Mouse (Mus musculus): ENCODE data around the gene Dhrs2. TPM values are rescaled to one million over a fixed set of nuclear protein-coding genes. Genes with fewer than 3 reads are reported as not detected.

The Dhrs2 gene
- polyA plus RNA-seq, 1 experiment from 2014 or later, result 0.19 TPM

- no peaks in the 10 kb centered on the region for H3K9me3 ChIP-seq (ENCODE audit: control insufficient read depth, low read depth, low read length)
- H3K36me3 ChIP-seq (ENCODE audit: control insufficient read depth, insufficient read depth, low read length), result no peaks in the 10 kb centered on the region
- 54% methylated on average over 14 of the region's 14 CpGs for WGBS
- no peaks in the 10 kb centered on the region for H3K4me1 ChIP-seq (ENCODE audit: control insufficient read depth, insufficient read depth, low read length)
- no peak overlapping the region for H3K27ac ChIP-seq (ENCODE audit: low read length)
- no peak overlapping the region for H3K4me3 ChIP-seq (ENCODE audit: low read depth, low read length)
- ATAC-seq (ENCODE audit: insufficient number of reproducible peaks, insufficient read depth, low FRiP score, low read depth), result no peak
- H3K9ac ChIP-seq (replicated peaks; ENCODE audit: low read depth, low read length), result no peak overlapping the region
- H3K4me2 ChIP-seq (replicated peaks; ENCODE audit: low read depth, low read length), result no peak overlapping the region
- H3K27me3 ChIP-seq (ENCODE audit: control insufficient read depth, insufficient read depth, low read length), result no peaks in the 10 kb centered on the region
These were observed 27.8 kb upstream of the Dhrs2 start for GRCm38 (mm10) chr14:55193876-55194635.

DNA sequence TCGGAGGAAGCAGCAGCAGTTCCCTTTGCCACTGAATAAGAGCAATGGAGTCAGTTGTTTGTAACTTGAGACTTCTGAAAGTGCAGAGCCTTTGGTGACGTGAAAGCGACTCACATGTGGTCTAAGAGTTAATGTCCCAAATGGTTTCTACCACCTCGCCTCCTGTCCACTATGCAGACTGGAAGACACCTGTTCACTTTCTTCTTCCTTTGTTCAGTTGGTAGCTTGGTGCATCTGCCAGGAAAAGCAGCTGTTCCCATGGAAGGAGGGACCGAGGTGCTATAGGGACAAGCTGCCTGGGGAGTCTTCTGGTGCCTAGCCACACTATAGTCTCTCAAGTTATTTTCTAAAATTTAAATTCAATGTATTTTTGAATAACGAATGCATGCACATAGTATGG, 27.0 kb upstream of the Dhrs2 start:
- Histone ChIP-seq H3K4me3 (ENCODE audit: low read depth, low read length) (no peak overlapping the region), H3K36me3 (ENCODE audit: control insufficient read depth, insufficient read depth, low read length) (no peaks in the 10 kb centered on the region), H3K27ac (ENCODE audit: low read length) (no peak overlapping the region), H3K27me3 (ENCODE audit: control insufficient read depth, insufficient read depth, low read length) (no peaks in the 10 kb centered on the region), H3K4me2 (replicated peaks; ENCODE audit: low read depth, low read length) (no peak overlapping the region), H3K9ac (replicated peaks; ENCODE audit: low read depth, low read length) (no peak overlapping the region), H3K4me1 (ENCODE audit: control insufficient read depth, insufficient read depth, low read length) (no peaks in the 10 kb centered on the region), H3K9me3 (ENCODE audit: control insufficient read depth, low read depth, low read length) (no peaks in the 10 kb centered on the region)
- WGBS, result 50% methylated on average over 6 of the region's 6 CpGs
- no peak for ATAC-seq (ENCODE audit: insufficient number of reproducible peaks, insufficient read depth, low FRiP score, low read depth)

DNA sequence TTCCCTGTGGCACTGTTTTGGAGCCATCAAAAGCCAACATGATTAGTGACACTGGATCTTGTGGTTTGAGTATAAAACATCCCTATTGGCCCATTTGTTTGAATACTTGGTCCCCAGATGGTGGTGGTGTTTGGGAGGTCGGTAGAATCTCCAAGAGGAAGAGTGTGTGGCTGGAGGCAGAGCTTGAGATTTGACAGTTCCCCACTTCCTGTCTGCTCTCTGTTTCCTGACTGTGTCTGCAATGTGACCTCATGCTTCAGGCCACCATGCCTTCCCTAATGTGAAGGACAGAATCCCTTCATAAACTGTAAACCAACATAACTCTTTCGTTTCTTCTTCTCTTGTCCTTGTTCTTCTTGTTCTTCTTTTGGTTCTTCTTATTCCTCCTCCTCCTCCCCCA, 24.7 kb upstream of the Dhrs2 start:
- no peak overlapping the region for H3K9ac ChIP-seq (replicated peaks; ENCODE audit: low read depth, low read length)
- no peak overlapping the region for H3K27ac ChIP-seq (ENCODE audit: low read length)
- no peaks in the 10 kb centered on the region for H3K4me1 ChIP-seq (ENCODE audit: control insufficient read depth, insufficient read depth, low read length)
- no peaks in the 10 kb centered on the region for H3K27me3 ChIP-seq (ENCODE audit: control insufficient read depth, insufficient read depth, low read length)
- H3K36me3 ChIP-seq (ENCODE audit: control insufficient read depth, insufficient read depth, low read length), result no peaks in the 10 kb centered on the region
- 45% methylated on average over 2 of the region's 2 CpGs for WGBS
- no peak overlapping the region for H3K4me3 ChIP-seq (ENCODE audit: low read depth, low read length)
- H3K9me3 ChIP-seq (ENCODE audit: control insufficient read depth, low read depth, low read length), result no peaks in the 10 kb centered on the region
- ATAC-seq (ENCODE audit: insufficient number of reproducible peaks, insufficient read depth, low FRiP score, low read depth), result no peak
- H3K4me2 ChIP-seq (replicated peaks; ENCODE audit: low read depth, low read length), result no peak overlapping the region

- Histone ChIP-seq H3K27me3 (ENCODE audit: control insufficient read depth, insufficient read depth, low read length) (no peaks in the 10 kb centered on the region), H3K4me1 (ENCODE audit: control insufficient read depth, insufficient read depth, low read length) (no peaks in the 10 kb centered on the region), H3K36me3 (ENCODE audit: control insufficient read depth, insufficient read depth, low read length) (no peaks in the 10 kb centered on the region), H3K9me3 (ENCODE audit: control insufficient read depth, low read depth, low read length) (no peaks in the 10 kb centered on the region), H3K9ac (replicated peaks; ENCODE audit: low read depth, low read length) (no peak overlapping the region), H3K4me3 (ENCODE audit: low read depth, low read length) (no peak overlapping the region), H3K4me2 (replicated peaks; ENCODE audit: low read depth, low read length) (no peak overlapping the region), H3K27ac (ENCODE audit: low read length) (no peak overlapping the region)
- ATAC-seq (ENCODE audit: insufficient number of reproducible peaks, insufficient read depth, low FRiP score, low read depth), result no peak
- 72% methylated on average over 2 of the region's 2 CpGs for WGBS
These were observed 23.6 kb upstream of the Dhrs2 start for GRCm38 (mm10) chr14:55198187-55198586.

- 51% methylated on average over 3 of the region's 3 CpGs for WGBS
- H3K36me3 ChIP-seq (ENCODE audit: control insufficient read depth, insufficient read depth, low read length), result no peaks in the 10 kb centered on the region
- H3K4me2 ChIP-seq (replicated peaks; ENCODE audit: low read depth, low read length), result no peak overlapping the region
- no peaks in the 10 kb centered on the region for H3K27me3 ChIP-seq (ENCODE audit: control insufficient read depth, insufficient read depth, low read length)
- no peak for ATAC-seq (ENCODE audit: insufficient number of reproducible peaks, insufficient read depth, low FRiP score, low read depth)
- H3K4me1 ChIP-seq (ENCODE audit: control insufficient read depth, insufficient read depth, low read length), result no peaks in the 10 kb centered on the region
- H3K4me3 ChIP-seq (ENCODE audit: low read depth, low read length), result no peak overlapping the region
- H3K9me3 ChIP-seq (ENCODE audit: control insufficient read depth, low read depth, low read length), result no peaks in the 10 kb centered on the region
- no peak overlapping the region for H3K27ac ChIP-seq (ENCODE audit: low read length)
- no peak overlapping the region for H3K9ac ChIP-seq (replicated peaks; ENCODE audit: low read depth, low read length)
These were observed 17.3 kb upstream of the Dhrs2 start for GRCm38 (mm10) chr14:55204544-55204943.

- 39% methylated on average over 3 of the region's 3 CpGs for WGBS
These were observed 16.6 kb upstream of the Dhrs2 start for GRCm38 (mm10) chr14:55205045-55205750.

GRCm38 (mm10) chr14:55208306-55208705, 13.5 kb upstream of the Dhrs2 start:
- no peak for ATAC-seq (ENCODE audit: insufficient number of reproducible peaks, insufficient read depth, low FRiP score, low read depth)
- Histone ChIP-seq H3K4me2 (replicated peaks; ENCODE audit: low read depth, low read length) (no peak overlapping the region), H3K27me3 (ENCODE audit: control insufficient read depth, insufficient read depth, low read length) (no peaks in the 10 kb centered on the region), H3K27ac (ENCODE audit: low read length) (no peak overlapping the region), H3K36me3 (ENCODE audit: control insufficient read depth, insufficient read depth, low read length) (no peaks in the 10 kb centered on the region), H3K9me3 (ENCODE audit: control insufficient read depth, low read depth, low read length) (no peaks in the 10 kb centered on the region), H3K4me1 (ENCODE audit: control insufficient read depth, insufficient read depth, low read length) (no peaks in the 10 kb centered on the region), H3K9ac (replicated peaks; ENCODE audit: low read depth, low read length) (no peak overlapping the region), H3K4me3 (ENCODE audit: low read depth, low read length) (no peak overlapping the region)
- 89% methylated on average over 2 of the region's 2 CpGs for WGBS

More at GRCm38 (mm10) chr14:55205045-55205750, 16.6 kb upstream of the Dhrs2 start:
- Histone ChIP-seq H3K27ac (ENCODE audit: low read length) (no peak overlapping the region), H3K36me3 (ENCODE audit: control insufficient read depth, insufficient read depth, low read length) (no peaks in the 10 kb centered on the region), H3K27me3 (ENCODE audit: control insufficient read depth, insufficient read depth, low read length) (no peaks in the 10 kb centered on the region), H3K9me3 (ENCODE audit: control insufficient read depth, low read depth, low read length) (no peaks in the 10 kb centered on the region), H3K4me2 (replicated peaks; ENCODE audit: low read depth, low read length) (no peak overlapping the region), H3K4me3 (ENCODE audit: low read depth, low read length) (no peak overlapping the region), H3K9ac (replicated peaks; ENCODE audit: low read depth, low read length) (no peak overlapping the region), H3K4me1 (ENCODE audit: control insufficient read depth, insufficient read depth, low read length) (no peaks in the 10 kb centered on the region)
- no peak for ATAC-seq (ENCODE audit: insufficient number of reproducible peaks, insufficient read depth, low FRiP score, low read depth)

DNA sequence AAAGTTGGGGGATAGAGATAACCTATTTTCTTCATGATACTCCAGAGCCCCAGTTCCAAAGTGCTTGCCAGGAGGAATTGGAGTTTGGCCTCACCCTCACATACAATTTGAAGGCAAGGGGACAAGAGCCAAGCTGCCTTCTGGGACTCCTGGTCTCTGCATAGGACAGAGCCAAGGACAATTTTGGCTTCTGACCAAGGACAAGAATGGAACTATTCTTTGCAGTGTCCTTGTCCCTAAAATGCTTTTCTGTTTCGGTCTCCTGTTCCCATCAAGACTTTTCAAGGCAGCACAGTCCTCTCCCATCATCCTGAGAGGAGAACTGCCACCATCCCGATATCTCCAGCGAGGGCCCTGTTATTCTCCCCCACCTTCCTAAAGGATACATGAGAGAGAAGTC, 8.2 kb upstream of the Dhrs2 start:
- no peak overlapping the region for H3K27ac ChIP-seq (ENCODE audit: low read length)
- H3K27me3 ChIP-seq (ENCODE audit: control insufficient read depth, insufficient read depth, low read length), result no peaks in the 10 kb centered on the region
- no peaks in the 10 kb centered on the region for H3K4me1 ChIP-seq (ENCODE audit: control insufficient read depth, insufficient read depth, low read length)
- no peak for ATAC-seq (ENCODE audit: insufficient number of reproducible peaks, insufficient read depth, low FRiP score, low read depth)
- H3K9me3 ChIP-seq (ENCODE audit: control insufficient read depth, low read depth, low read length), result no peaks in the 10 kb centered on the region
- no peak overlapping the region for H3K9ac ChIP-seq (replicated peaks; ENCODE audit: low read depth, low read length)
- no peaks in the 10 kb centered on the region for H3K36me3 ChIP-seq (ENCODE audit: control insufficient read depth, insufficient read depth, low read length)
- no peak overlapping the region for H3K4me3 ChIP-seq (ENCODE audit: low read depth, low read length)
- whole genome bisulfite sequencing, result 92% methylated on average over 3 of the region's 3 CpGs
- no peak overlapping the region for H3K4me2 ChIP-seq (replicated peaks; ENCODE audit: low read depth, low read length)

All from stomach, embryonic 14.5 days (tissue).